Mouse (Mus musculus): ENCODE measurements around the gene Slbp. TPM values are rescaled to one million over a fixed set of nuclear protein-coding genes. Genes with fewer than 3 reads are reported as not detected.

Slbp gene
- polyA plus RNA-seq, 1 experiment: 47.4 TPM

DNA sequence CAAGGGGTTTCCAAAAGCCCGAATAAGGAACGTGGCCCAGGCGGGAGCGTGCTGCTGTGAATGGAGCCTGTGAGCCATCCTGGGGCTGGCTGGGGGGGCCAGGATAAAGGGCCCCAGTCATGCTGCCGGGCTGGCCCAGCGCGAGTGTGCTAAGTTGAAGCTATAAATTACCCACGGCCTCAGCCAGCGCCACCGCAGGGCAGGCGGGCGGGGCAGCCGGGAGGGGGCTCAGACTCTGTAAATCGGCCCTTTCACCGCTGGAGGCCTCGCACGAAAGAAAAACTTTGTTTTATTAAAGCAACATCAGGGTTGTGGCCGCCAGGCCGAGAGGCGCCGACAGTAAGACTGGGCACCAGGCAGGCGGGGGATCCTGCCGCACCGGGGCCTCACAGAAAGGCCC lies 40.0 kb upstream of the Slbp start:
- TF ChIP-seq CTCF (IDR thresholded peaks at IDR 0.05; ENCODE audit: control insufficient read depth, insufficient read depth, insufficient read length) (no peak), USF1 (IDR thresholded peaks at IDR 0.05; ENCODE audit: low read depth) (no peak), CEBPB (IDR thresholded peaks at IDR 0.05; ENCODE audit: low read depth) (no peak), MAX (IDR thresholded peaks at IDR 0.05) (no peak), FOSL1 (IDR thresholded peaks at IDR 0.05; ENCODE audit: insufficient read depth, low read length, poor library complexity, severe bottlenecking) (no peak), MYOD1 (IDR thresholded peaks at IDR 0.05; ENCODE audit: control insufficient read depth, insufficient read length, low read depth) (no peak), MYOG (IDR thresholded peaks at IDR 0.05; ENCODE audit: control insufficient read depth, extremely low read depth, insufficient read length) (no peak)
- H3K79me2 ChIP-seq (ENCODE audit: control insufficient read depth, insufficient read depth): no peaks in the 10 kb centered on the region
- H3K27me3 ChIP-seq (ENCODE audit: control insufficient read depth, insufficient read depth, insufficient read length): peaks cover 22% of the 10 kb centered on the region
- no peak overlapping the region for H3K4me3 ChIP-seq (ENCODE audit: insufficient read depth, poor library complexity, severe bottlenecking)
- H3K79me3 ChIP-seq (ENCODE audit: low read depth): no peaks in the 10 kb centered on the region
- H3ac ChIP-seq (ENCODE audit: control insufficient read depth, insufficient read length, low read depth): no peak overlapping the region
- H3K36me3 ChIP-seq (ENCODE audit: control insufficient read depth, insufficient read depth): no peaks in the 10 kb centered on the region

- TF ChIP-seq MYOD1 (IDR thresholded peaks at IDR 0.05; ENCODE audit: control insufficient read depth, insufficient read length, low read depth) (no peak), FOSL1 (IDR thresholded peaks at IDR 0.05; ENCODE audit: insufficient read depth, low read length, poor library complexity, severe bottlenecking) (no peak), MYOG (IDR thresholded peaks at IDR 0.05; ENCODE audit: control insufficient read depth, extremely low read depth, insufficient read length) (no peak), USF1 (IDR thresholded peaks at IDR 0.05; ENCODE audit: low read depth) (no peak), CTCF (IDR thresholded peaks at IDR 0.05; ENCODE audit: control insufficient read depth, insufficient read depth, insufficient read length) (no peak), CEBPB (IDR thresholded peaks at IDR 0.05; ENCODE audit: low read depth) (no peak)
- Histone ChIP-seq H3ac (ENCODE audit: control insufficient read depth, insufficient read length, low read depth) (no peak overlapping the region), H3K4me3 (ENCODE audit: insufficient read depth, poor library complexity, severe bottlenecking) (no peak overlapping the region), H3K79me2 (ENCODE audit: control insufficient read depth, insufficient read depth) (no peaks in the 10 kb centered on the region), H3K79me3 (ENCODE audit: low read depth) (no peaks in the 10 kb centered on the region), H3K36me3 (ENCODE audit: control insufficient read depth, insufficient read depth) (no peaks in the 10 kb centered on the region), H3K27me3 (ENCODE audit: control insufficient read depth, insufficient read depth, insufficient read length) (peaks cover 11% of the 10 kb centered on the region)
Observed at GRCm38 (mm10) chr5:33689852-33690645, 37.7 kb upstream of the Slbp start.

- Histone ChIP-seq H3K4me3 (ENCODE audit: insufficient read depth, poor library complexity, severe bottlenecking) (no peak overlapping the region), H3K27me3 (ENCODE audit: control insufficient read depth, insufficient read depth, insufficient read length) (peaks cover 11% of the 10 kb centered on the region), H3ac (ENCODE audit: control insufficient read depth, insufficient read length, low read depth) (no peak overlapping the region), H3K79me3 (ENCODE audit: low read depth) (no peaks in the 10 kb centered on the region), H3K36me3 (ENCODE audit: control insufficient read depth, insufficient read depth) (no peaks in the 10 kb centered on the region), H3K79me2 (ENCODE audit: control insufficient read depth, insufficient read depth) (no peaks in the 10 kb centered on the region)
- TF ChIP-seq CTCF (IDR thresholded peaks at IDR 0.05; ENCODE audit: control insufficient read depth, insufficient read depth, insufficient read length): no peak
- no peak for TF ChIP-seq USF1 (IDR thresholded peaks at IDR 0.05; ENCODE audit: low read depth)
- TF ChIP-seq CEBPB (IDR thresholded peaks at IDR 0.05; ENCODE audit: low read depth): no peak
- no peak for TF ChIP-seq MYOD1 (IDR thresholded peaks at IDR 0.05; ENCODE audit: control insufficient read depth, insufficient read length, low read depth)
- TF ChIP-seq MYOG (IDR thresholded peaks at IDR 0.05; ENCODE audit: control insufficient read depth, extremely low read depth, insufficient read length): no peak
- no peak for TF ChIP-seq MAX (IDR thresholded peaks at IDR 0.05)
- no peak for TF ChIP-seq FOSL1 (IDR thresholded peaks at IDR 0.05; ENCODE audit: insufficient read depth, low read length, poor library complexity, severe bottlenecking)
Observed at GRCm38 (mm10) chr5:33689221-33689844, 37.0 kb upstream of the Slbp start.

DNA sequence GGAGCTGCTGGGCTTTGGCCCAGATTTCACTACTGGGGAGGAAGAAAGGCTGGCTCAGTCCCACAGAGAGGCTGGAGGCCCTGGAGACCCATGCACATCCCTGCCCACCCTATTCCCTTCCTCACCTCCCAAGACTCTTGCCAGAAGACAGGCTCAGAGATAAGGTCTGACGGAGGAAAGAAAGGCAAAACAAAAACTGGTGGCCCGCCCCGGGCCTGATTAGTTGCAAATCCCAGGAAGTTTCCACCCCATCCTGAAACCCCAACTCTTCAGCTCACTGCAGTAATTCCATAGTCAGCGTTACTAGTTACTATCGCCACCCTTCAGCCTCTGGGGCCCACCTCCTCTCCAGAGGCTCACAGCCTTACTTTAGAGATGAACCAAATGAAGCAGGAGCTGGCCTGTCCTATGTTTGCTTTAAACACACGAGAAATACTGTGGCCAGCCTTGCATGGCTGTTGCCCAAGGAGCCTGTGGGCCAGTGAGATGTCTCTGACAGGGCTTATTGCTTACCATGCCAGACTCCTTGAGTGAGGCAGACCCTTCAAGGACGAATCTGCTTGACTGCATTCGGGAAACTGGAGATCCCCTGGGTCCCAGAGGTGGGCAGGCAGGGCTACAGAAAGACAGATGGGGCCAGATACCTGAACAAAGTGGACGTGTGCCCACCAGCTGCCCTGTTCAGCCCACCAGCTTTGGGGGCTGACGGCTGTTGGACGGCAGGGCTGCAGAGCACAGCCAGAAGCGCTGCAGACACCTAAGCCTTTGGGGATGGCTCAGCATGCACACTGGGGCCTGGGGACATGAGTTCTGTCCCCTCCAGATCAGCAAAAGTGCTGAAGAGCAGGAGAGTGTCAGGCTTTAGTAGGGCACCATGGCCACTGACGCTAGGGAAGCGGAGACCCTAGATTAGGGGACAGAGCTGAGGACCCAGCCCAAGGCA lies 36.2 kb upstream of the Slbp start:
- no peaks in the 10 kb centered on the region for H3K36me3 ChIP-seq (ENCODE audit: control insufficient read depth, insufficient read depth)
- no peaks in the 10 kb centered on the region for H3K79me2 ChIP-seq (ENCODE audit: control insufficient read depth, insufficient read depth)
- TF ChIP-seq MAX (IDR thresholded peaks at IDR 0.05) (no peak), MYOD1 (IDR thresholded peaks at IDR 0.05; ENCODE audit: control insufficient read depth, insufficient read length, low read depth) (no peak), FOSL1 (IDR thresholded peaks at IDR 0.05; ENCODE audit: insufficient read depth, low read length, poor library complexity, severe bottlenecking) (no peak), CTCF (IDR thresholded peaks at IDR 0.05; ENCODE audit: control insufficient read depth, insufficient read depth, insufficient read length) (no peak)
- no peak overlapping the region for H3K4me3 ChIP-seq (ENCODE audit: insufficient read depth, poor library complexity, severe bottlenecking)
- no peak overlapping the region for H3ac ChIP-seq (ENCODE audit: control insufficient read depth, insufficient read length, low read depth)
- peaks cover 11% of the 10 kb centered on the region for H3K27me3 ChIP-seq (ENCODE audit: control insufficient read depth, insufficient read depth, insufficient read length)
- no peaks in the 10 kb centered on the region for H3K79me3 ChIP-seq (ENCODE audit: low read depth)

DNA sequence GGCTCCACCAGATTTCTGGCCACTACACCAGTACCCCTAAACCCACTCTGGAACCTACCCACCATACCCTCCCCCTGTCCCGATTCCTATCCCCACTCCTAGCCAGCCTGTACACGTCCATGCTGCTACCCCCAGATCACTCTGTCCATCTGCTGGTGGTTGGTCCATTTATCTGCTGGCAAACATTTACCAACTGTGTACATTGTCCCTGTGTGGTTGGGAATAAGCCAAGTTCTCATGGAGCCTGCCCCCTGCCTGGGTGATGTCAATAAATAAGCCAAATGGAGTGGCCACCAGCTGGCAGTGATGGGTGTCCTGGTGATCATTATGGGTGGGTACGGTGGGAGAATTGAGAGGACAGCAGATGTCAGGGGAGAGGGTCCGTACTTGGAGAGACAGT lies 34.8 kb upstream of the Slbp start:
- Histone ChIP-seq H3K79me2 (ENCODE audit: control insufficient read depth, insufficient read depth) (no peaks in the 10 kb centered on the region), H3K4me3 (ENCODE audit: insufficient read depth, poor library complexity, severe bottlenecking) (no peak overlapping the region), H3K36me3 (ENCODE audit: control insufficient read depth, insufficient read depth) (no peaks in the 10 kb centered on the region), H3ac (ENCODE audit: control insufficient read depth, insufficient read length, low read depth) (no peak overlapping the region), H3K27me3 (ENCODE audit: control insufficient read depth, insufficient read depth, insufficient read length) (peaks cover 16% of the 10 kb centered on the region), H3K79me3 (ENCODE audit: low read depth) (no peaks in the 10 kb centered on the region)
- no peak for TF ChIP-seq CEBPB (IDR thresholded peaks at IDR 0.05; ENCODE audit: low read depth)
- TF ChIP-seq CTCF (IDR thresholded peaks at IDR 0.05; ENCODE audit: control insufficient read depth, insufficient read depth, insufficient read length): no peak
- TF ChIP-seq MYOG (IDR thresholded peaks at IDR 0.05; ENCODE audit: control insufficient read depth, extremely low read depth, insufficient read length): no peak
- TF ChIP-seq MAX (IDR thresholded peaks at IDR 0.05): no peak
- TF ChIP-seq FOSL1 (IDR thresholded peaks at IDR 0.05; ENCODE audit: insufficient read depth, low read length, poor library complexity, severe bottlenecking): no peak
- no peak for TF ChIP-seq MYOD1 (IDR thresholded peaks at IDR 0.05; ENCODE audit: control insufficient read depth, insufficient read length, low read depth)
- TF ChIP-seq USF1 (IDR thresholded peaks at IDR 0.05; ENCODE audit: low read depth): no peak
